Mouse (Mus musculus): ENCODE measurements around the gene Slc16a14. TPM values are rescaled to one million over a fixed set of nuclear protein-coding genes. Genes with fewer than 3 reads are reported as not detected.

The Slc16a14 gene
- total and polyA plus RNA-seq, 3 experiments: 0.10 to 0.13 TPM; not detected in 1

DNA sequence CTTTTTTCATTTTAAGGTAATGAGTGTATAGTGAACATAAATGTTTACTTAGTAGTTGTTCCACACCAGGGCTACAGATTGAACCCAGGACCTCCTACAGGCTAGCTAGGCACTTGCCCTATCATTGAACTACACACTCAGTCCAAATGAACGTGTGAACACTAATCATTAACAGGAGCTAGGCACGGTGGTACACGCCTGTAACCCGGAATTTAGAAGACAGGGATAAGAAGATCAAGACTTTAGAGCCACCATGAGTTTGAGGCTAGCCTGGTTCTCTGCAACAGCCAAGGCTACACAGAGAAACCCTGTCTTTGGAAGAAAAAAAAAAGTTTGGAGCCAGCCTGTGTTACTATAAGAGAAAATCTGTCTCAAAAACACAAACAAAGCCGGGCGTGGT, 75.3 kb downstream of the Slc16a14 start:
- no peak for DNase-seq (ENCODE audit: extremely low read depth)
- no peak overlapping the region for H3K27ac ChIP-seq (ENCODE audit: insufficient read depth, low read depth)
- dilution Hi-C loops (cut with MboI; ENCODE audit: extremely low pct_ligation_motif_present, extremely low pct_unique_long_range_greater_than_20kb, low sequenced_read_pairs): no loop called here
- peaks cover 0 to 11% of the 10 kb centered on the region in 2 experiments; a peak in 1 of 4 replicates for H3K4me1 ChIP-seq (ENCODE audit: control insufficient read depth in 1 of 2, insufficient read depth in 2 of 2)
- H3K4me3 ChIP-seq (replicated peaks in 1 of 3; ENCODE audit: low read depth in 2 of 3, low read length in 2 of 3, poor library complexity in 1 of 3): no peak overlapping the region
- in situ Hi-C loops (cut with MboI; ENCODE audit: low pct_ligation_motif_present, low pct_unique_long_range_greater_than_20kb, low sequenced_read_pairs): no loop called here
- no peaks in the 10 kb centered on the region for H3K27me3 ChIP-seq (replicated peaks)
- no peak overlapping the region for H3K4me2 ChIP-seq (ENCODE audit: insufficient read depth, low read depth, poor library complexity, severe bottlenecking)
- H3K9me3 ChIP-seq (replicated peaks; ENCODE audit: low read length): no peaks in the 10 kb centered on the region
- no peaks in the 10 kb centered on the region for H3K79me2 ChIP-seq (replicated peaks; ENCODE audit: control insufficient read depth, extremely low read depth, insufficient read depth, poor library complexity, severe bottlenecking)
- TF ChIP-seq ELF1 (IDR thresholded peaks at IDR 0.05; ENCODE audit: low read depth, low read length) (no peak), HCFC1 (IDR thresholded peaks at IDR 0.05; ENCODE audit: low read depth, low read length) (no peak), SMC3 (IDR thresholded peaks at IDR 0.05; ENCODE audit: low read depth, low read length) (no peak), PAX5 (IDR thresholded peaks at IDR 0.05; ENCODE audit: low read length) (no peak), NELFE (IDR thresholded peaks at IDR 0.05; ENCODE audit: low read depth, low read length) (no peak), POLR2AphosphoS2 (IDR thresholded peaks at IDR 0.05; ENCODE audit: low read depth, low read length) (no peak), CTCF (conservative IDR thresholded peaks at IDR 0.05 in 1 of 2, IDR thresholded peaks at IDR 0.05 in 1 of 2; ENCODE audit: low read depth in 2 of 2, low read length in 2 of 2) (no peak), JUND (conservative IDR thresholded peaks at IDR 0.05; ENCODE audit: low read depth, low read length) (no peak), ZKSCAN1 (IDR thresholded peaks at IDR 0.05; ENCODE audit: borderline replicate concordance, low read depth, low read length) (no peak), JUN (IDR thresholded peaks at IDR 0.05; ENCODE audit: insufficient read depth, low read depth, low read length) (no peak), BHLHE40 (IDR thresholded peaks at IDR 0.05; ENCODE audit: low read depth, low read length) (no peak), MEF2A (IDR thresholded peaks at IDR 0.05; ENCODE audit: borderline replicate concordance, low read depth, low read length) (no peak), ZC3H11A (IDR thresholded peaks at IDR 0.05; ENCODE audit: low read depth, low read length) (no peak), MAX (IDR thresholded peaks at IDR 0.05; ENCODE audit: low read length) (no peak), EP300 (IDR thresholded peaks at IDR 0.05; ENCODE audit: low read length) (no peak), USF1 (IDR thresholded peaks at IDR 0.05; ENCODE audit: low read depth, low read length) (no peak), RCOR1 (conservative IDR thresholded peaks at IDR 0.05; ENCODE audit: low read depth, low read length) (no peak), RAD21 (IDR thresholded peaks at IDR 0.05; ENCODE audit: low read depth, low read length) (no peak)
- H3K9ac ChIP-seq (ENCODE audit: insufficient read depth, low read depth): no peak overlapping the region
- no peaks in the 10 kb centered on the region for H3K36me3 ChIP-seq (replicated peaks in 1 of 2; ENCODE audit: control insufficient read depth in 1 of 2, insufficient read depth in 1 of 2, low read length in 1 of 2)

Other genes with a start within 250 kb of the Slc16a14 start
- gene Dner, start 238.9 kb downstream of the Slc16a14 start, total RNA-seq (2012; rRNA removed): not detected in 2 replicates
- not detected in 2 replicates for gene Dner, start 238.9 kb downstream of the Slc16a14 start, total RNA-seq (2014; rRNA removed)
- not detected in 2 replicates for gene Dner, start 238.9 kb downstream of the Slc16a14 start, polyA plus RNA-seq (2012; ENCODE audit: insufficient read length, low read depth)
- gene Fbxo36, start 95.3 kb downstream of the Slc16a14 start, total RNA-seq (2012; rRNA removed): 2.5 and 3.2 TPM in 2 replicates
- gene Fbxo36, start 95.3 kb downstream of the Slc16a14 start, total RNA-seq (2014; rRNA removed): 3.0 and 3.2 TPM in 2 replicates
- gene Fbxo36, start 95.3 kb downstream of the Slc16a14 start, polyA plus RNA-seq (2012; ENCODE audit: insufficient read length, low read depth): 3.2 and 3.8 TPM in 2 replicates
- gene Trip12, start 94.6 kb downstream of the Slc16a14 start, total RNA-seq (2012; rRNA removed): 82.0 and 90.2 TPM in 2 replicates
- 75.6 and 78.2 TPM in 2 replicates for gene Trip12, start 94.6 kb downstream of the Slc16a14 start, total RNA-seq (2014; rRNA removed)
- 93.8 and 109 TPM in 2 replicates for gene Trip12, start 94.6 kb downstream of the Slc16a14 start, polyA plus RNA-seq (2012; ENCODE audit: insufficient read length, low read depth)
- gene Gm10553, start 165.0 kb upstream of the Slc16a14 start, total RNA-seq (2012; rRNA removed): 1.2 TPM in 1 of 2 replicates, not detected in the other
- gene Gm10553, start 165.0 kb upstream of the Slc16a14 start, total RNA-seq (2014; rRNA removed): not detected in 2 replicates
- gene Gm10553, start 165.0 kb upstream of the Slc16a14 start, polyA plus RNA-seq (2012; ENCODE audit: insufficient read length, low read depth): not detected in 2 replicates
- gene A530032D15Rik, start 174.7 kb upstream of the Slc16a14 start, total RNA-seq (2012; rRNA removed): 58.6 and 74.4 TPM in 2 replicates
- 97.2 and 114 TPM in 2 replicates for gene A530032D15Rik, start 174.7 kb upstream of the Slc16a14 start, total RNA-seq (2014; rRNA removed)
- gene A530032D15Rik, start 174.7 kb upstream of the Slc16a14 start, polyA plus RNA-seq (2012; ENCODE audit: insufficient read length, low read depth): 105 TPM in 2 replicates

All from CH12.LX (cell line).